Mouse (Mus musculus) thymus, postnatal 36 days (tissue): ENCODE data around the gene Irx6.

ENCODE experiments used
- DNase-seq, 2 experiments: peaks; one replicate each; pipeline ENCODE4 v3.0.0; 2022; ENCODE audit warnings: mixed read lengths in 2 of 2

Gene Irx6

DNA sequence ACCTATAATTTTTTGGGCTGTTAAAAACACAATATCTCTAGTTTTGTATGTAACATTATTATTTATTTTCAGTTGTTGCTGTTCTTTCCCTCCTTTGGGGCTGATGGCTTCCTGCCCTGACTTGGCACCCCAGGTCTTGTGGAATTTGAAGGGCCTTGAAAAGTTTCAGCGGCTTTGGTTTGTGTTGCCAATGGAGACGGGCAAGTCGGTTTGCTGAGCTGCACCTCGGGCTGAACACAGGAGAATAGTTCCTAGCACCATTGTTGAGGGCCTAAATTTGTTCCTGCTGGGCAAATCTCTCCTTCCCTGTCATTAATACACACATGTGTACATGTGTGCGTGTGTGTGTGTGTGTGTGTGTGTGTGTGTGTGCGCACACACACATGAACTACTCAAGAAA lies 49.2 kb downstream of the Irx6 start:
- no peak for DNase-seq

DNA sequence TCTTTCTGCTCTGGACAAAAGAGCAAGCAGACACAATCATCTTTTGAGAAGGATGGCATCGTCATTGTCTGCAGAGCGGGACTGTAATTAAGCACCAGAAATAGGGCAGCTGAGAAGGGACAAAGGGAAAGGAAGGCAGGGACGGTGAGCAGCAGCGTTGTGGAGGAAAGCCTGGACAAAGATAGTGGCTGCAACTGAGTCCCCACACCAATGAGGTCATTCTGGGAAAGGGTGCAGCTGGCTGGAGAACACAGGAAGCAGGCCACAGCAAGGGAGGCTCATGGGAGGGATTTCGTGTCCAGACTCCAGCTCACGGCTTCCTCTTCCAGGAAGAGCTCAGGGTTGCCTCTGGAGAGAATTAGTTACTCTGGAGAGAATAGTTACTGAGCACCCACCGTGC lies 49.9 kb downstream of the Irx6 start:
- DNase-seq = no peak

DNA sequence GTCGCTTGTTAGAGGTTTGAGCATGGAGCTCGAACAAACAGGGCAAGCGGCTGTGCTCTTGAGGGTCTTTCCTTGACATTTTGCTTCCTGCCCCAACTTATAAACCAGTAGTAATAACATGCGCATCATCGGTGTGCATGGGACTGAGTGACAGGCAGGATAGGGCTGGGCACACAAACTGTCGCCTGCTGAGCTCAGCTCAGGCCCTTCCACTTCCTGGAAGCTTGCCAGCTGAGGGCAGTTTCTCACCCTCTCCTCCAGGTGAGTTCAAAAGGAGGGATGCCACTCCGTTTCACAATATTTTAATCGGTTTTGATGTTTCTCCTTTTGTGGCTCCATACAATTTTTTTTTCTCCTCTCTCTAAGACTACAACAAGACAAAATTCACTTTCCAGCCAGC lies 50.3 kb downstream of the Irx6 start:
- DNase-seq = no peak
